Mouse (Mus musculus) adipocyte (in vitro differentiated cells): ENCODE measurements around the gene B3gat2.
A peak's percentile ranks its signal among the peaks of the same experiment; 100 is the strongest.

Experiments
- DNase-seq: peaks from one replicate; pipeline ENCODE4 v3.0.0-alpha.2; 2016; ENCODE audit warnings: low spot score

Gene B3gat2

GRCm38 (mm10) chr1:23834819-23835218 is 73.3 kb downstream of the B3gat2 start:
- no peak for DNase-seq

- no peak for DNase-seq
Observed at GRCm38 (mm10) chr1:23836630-23837029, 75.1 kb downstream of the B3gat2 start.

GRCm38 (mm10) chr1:23840924-23841323 is 79.4 kb downstream of the B3gat2 start:
- DNase-seq, result no peak

- no peak for DNase-seq
Observed at GRCm38 (mm10) chr1:23842629-23843028, 81.1 kb downstream of the B3gat2 start.

- no peak for DNase-seq
Observed at GRCm38 (mm10) chr1:23843790-23844189, 82.2 kb downstream of the B3gat2 start.

GRCm38 (mm10) chr1:23845007-23845406 is 83.5 kb downstream of the B3gat2 start:
- no peak for DNase-seq

- no peak for DNase-seq
Observed at GRCm38 (mm10) chr1:23846044-23846680, 84.6 kb downstream of the B3gat2 start.

GRCm38 (mm10) chr1:23855623-23856022 is 94.1 kb downstream of the B3gat2 start:
- no peak for DNase-seq

- no peak for DNase-seq
Observed at GRCm38 (mm10) chr1:23860944-23861343, 99.4 kb downstream of the B3gat2 start.

GRCm38 (mm10) chr1:23865566-23865965 is 104.0 kb downstream of the B3gat2 start:
- no peak for DNase-seq

- peak; percentile 33 for DNase-seq
Observed at GRCm38 (mm10) chr1:23867350-23867862, 105.9 kb downstream of the B3gat2 start.

GRCm38 (mm10) chr1:23872194-23872593 is 110.6 kb downstream of the B3gat2 start:
- no peak for DNase-seq

GRCm38 (mm10) chr1:23882681-23883080 is 121.1 kb downstream of the B3gat2 start:
- DNase-seq, result no peak

- DNase-seq, result no peak
Observed at GRCm38 (mm10) chr1:23884087-23884668, 122.6 kb downstream of the B3gat2 start.

- no peak for DNase-seq
Observed at GRCm38 (mm10) chr1:23884914-23885313, 123.4 kb downstream of the B3gat2 start.

GRCm38 (mm10) chr1:23892072-23892471 is 130.5 kb downstream of the B3gat2 start:
- no peak for DNase-seq
